Mouse (Mus musculus): ENCODE results near the gene Abraxas1.

- TF ChIP-seq CTCF (IDR thresholded peaks at IDR 0.05; ENCODE audit: insufficient read depth, low read depth, low read length) (no peak), POLR2A (IDR thresholded peaks at IDR 0.05; ENCODE audit: insufficient read depth, low read depth, low read length) (no peak)
Observed at GRCm38 (mm10) chr5:100869197-100869895, 48.6 kb upstream of the Abraxas1 start.

All from olfactory bulb, adult 2 months (tissue).